Mouse (Mus musculus): ENCODE data around the gene Wfdc5.

Wfdc5 gene

GRCm38 (mm10) chr2:164128576-164129411, 53.7 kb downstream of the Wfdc5 start:
- no peak for DNase-seq (ENCODE audit: low spot score in 2 of 2)

- DNase-seq (ENCODE audit: low spot score in 2 of 2), result no peak
These were observed 55.2 kb downstream of the Wfdc5 start for GRCm38 (mm10) chr2:164127297-164127696.

- peak; percentile 80 to 83 for DNase-seq (ENCODE audit: low spot score in 2 of 2)
These were observed 56.0 kb downstream of the Wfdc5 start for GRCm38 (mm10) chr2:164126533-164126955.
